Mouse (Mus musculus): ENCODE data around the gene Fstl5. TPM values are rescaled to one million over a fixed set of nuclear protein-coding genes. Genes with fewer than 3 reads are reported as not detected.

Fstl5 gene
- total RNA-seq, 2 experiments from 2014 or later = 20.5 to 24.6 TPM

DNA sequence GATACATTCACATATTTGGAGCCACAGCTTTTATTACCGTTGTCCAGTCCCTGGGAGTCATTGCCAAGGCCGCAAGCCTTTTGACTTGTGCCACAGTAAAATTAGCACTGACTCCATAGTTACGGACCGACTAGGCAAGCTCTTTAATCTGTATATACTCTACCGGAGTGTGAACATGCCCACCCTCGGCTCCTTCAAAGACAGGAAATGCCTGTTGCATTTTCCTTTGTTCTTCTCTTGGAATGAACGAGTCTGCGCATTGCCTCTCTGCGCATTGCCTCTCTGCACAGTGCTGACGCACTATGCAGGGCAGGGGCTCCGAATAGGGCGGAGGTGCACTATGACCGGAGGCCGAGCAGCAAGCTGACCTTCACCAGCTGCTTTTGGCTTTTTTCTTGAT lies 434.7 kb downstream of the Fstl5 start:
- no peak for DNase-seq

DNA sequence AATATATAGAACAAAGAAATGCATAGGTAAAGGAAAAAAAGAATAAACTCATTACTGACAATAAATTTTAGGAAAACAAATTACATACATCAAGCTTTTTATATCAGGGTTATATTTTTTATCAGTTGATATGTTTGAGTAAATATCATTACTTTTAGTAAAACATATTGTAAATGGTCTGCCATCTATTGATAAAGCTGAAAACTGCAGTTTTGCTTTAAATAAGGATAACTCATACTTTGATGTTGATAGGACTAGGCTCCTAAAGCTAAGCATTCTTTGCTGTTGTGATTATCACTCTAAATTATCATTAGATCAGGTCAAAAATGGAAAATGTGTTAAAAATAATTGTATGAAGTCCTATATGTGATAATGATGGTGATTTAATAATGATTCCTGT lies 493.3 kb downstream of the Fstl5 start:
- DNase-seq = no peak

DNA sequence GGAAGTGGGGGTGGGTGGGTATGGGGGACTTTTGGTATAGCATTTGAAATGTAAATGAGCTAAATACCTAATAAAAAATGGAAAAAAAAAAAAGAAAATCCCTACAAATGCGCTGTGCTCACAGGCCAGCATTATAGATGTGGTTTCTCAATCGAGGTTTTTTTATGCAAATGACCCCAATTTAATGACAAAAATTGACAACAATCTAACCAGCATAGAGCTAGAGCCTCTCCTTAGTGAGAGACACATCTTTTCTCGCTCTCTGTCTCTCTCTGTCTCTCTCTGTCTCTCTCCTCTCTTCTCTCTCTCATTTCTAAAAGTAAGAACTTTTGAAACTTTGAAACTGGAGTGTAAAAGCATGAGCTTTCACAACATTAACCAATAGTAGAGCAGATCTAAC lies 498.4 kb downstream of the Fstl5 start:
- DNase-seq = no peak

DNA sequence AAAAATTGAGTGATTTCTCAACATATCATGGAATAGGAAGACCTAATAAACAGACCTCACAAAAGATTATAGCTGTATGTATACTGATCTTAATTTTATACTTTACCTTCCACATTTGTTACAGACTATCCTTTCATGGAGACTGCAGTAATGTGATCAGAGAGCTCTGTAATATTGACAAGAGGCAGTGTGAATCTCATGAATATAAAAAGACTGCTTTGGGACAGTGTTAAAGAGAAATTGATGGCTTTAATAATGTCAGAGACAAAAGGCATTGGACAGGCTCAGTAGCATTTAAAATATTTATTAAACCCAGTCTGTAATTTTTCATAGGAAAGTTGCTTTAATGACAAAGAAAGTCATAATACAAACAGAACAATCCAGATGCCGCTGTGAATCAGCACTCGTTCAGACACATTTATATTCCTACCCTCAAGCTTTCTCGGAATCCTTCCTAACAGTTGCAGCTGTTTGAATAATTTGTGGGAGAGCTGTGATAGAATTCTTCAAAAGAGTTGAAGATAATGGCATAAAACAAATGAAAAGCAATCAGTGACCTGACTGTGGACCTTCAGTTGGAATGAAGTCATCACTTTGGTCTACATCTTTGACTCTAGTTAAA lies 499.0 kb downstream of the Fstl5 start:
- DNase-seq = no peak

DNA sequence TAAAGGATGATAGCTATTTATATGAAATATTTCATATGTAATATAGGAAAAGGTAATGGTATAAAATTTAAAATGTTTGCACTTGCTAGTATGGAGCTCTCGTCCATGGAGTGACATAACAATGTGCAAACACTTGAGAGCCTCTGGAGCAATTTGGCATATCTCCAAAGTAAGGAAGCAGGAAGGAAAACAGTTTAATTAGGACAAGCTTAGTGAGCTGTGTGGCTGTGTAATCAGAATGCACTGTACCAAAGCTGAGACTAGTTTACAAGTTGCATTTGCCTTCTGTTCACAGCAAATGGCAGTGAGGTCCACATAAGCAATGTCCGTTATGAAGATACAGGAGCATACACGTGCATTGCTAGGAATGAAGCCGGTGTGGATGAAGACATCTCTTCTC lies 519.1 kb downstream of the Fstl5 start:
- no peak for DNase-seq

DNA sequence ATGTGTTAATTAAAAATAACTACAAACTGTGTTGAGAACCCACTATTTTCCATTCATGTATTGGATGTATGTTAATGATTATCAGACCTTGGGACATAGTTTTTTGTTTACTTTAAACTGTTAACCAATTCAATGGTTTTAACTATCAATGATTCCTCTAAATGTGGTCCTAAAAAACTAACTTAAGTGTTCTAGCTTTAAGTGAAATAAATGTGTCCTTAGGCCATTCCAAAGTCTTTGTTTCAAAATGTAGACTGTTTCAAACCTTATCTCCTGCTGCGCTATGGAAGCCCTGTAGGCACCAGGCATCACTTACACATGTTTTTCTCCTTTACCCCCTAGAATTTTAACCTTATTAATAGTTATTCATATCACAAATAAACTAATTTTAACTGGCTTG lies 546.0 kb downstream of the Fstl5 start:
- DNase-seq = no peak

DNA sequence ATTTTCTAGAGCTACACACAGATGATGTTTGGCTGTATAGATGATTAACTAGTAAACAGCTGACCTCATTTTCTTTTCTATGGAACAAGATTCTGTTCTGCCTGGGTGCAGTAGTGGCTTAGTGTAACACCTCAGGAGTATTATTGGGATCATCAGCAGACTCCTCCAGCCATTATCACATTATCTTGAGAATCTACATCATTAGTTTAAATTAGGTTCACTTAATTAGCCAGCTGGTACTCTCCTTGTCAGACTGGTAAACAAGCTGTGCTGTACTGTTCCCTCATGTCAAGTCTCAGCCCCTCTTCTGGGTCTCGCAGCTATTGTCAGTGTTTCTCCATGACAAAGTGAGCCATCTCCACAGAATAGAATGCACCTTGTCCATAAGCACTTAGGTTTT lies 580.2 kb downstream of the Fstl5 start:
- DNase-seq = no peak

DNA sequence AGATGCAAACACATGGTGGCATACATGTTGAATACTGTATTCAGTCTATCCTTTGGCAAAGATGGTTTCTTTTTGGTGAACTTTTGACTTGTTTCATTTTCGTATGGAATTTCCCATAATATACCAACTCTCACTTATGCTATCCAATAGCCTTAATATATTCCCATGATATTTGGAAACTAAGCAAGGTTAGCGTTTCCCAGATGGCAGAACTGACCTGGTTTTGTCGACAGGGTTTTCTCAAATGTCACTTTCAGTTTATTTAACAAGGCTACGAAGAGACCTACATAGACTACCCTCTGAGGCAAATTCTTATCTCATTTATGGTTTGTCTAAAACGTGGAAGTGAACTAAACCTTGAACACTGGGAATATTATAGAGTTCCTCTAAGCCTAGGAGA lies 596.8 kb downstream of the Fstl5 start:
- DNase-seq = no peak

DNA sequence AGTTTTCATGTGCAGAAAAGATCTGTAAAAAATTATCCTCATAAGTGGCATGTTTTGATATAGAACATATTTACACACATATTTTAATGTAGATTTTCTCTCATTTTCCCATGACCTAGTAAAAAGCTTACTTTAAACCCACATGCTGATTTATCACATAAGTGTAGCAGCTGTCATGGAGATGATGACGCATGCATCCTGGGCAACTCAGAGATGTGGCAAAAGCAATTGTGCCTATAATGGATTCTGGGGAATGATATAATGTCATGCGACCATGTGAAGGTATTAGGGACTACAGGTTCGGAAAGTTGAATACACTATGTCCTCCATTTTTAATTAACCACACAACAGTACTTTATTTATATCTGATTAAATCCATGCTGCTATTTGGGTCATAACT lies 601.9 kb downstream of the Fstl5 start:
- no peak for DNase-seq

DNA sequence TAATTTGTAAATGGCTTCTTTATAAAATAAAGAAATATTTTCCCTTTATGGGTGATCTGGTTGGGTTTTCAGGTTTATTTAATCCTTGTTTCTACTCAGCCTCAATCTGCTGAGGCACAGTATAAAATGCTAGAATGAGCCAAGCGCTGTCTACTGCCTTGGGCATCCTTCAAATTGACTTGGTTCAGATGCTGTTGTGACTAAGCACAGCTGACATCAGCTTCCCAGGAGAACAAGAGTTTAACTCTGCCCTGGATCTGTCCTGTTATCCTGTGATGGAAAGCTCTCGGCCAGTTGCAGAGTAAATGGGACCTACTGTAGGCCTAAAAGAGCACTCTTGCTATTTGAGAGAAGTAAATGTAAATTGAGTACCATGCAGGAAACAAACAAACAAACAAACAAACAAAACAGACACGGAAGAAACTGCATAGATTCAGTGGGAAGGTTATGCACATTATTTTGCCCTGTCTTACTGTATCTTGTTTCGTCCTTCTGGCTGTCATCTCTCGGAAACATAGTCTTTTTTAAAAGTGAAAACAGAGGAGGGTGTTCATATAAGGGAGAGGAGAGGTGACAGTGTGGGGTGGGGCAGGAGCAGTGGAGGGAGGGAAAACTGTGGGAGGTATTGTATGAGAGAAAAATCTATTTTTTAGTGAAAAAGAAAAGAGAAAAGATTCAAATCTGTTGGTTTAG lies 605.9 kb downstream of the Fstl5 start:
- no peak for DNase-seq

DNA sequence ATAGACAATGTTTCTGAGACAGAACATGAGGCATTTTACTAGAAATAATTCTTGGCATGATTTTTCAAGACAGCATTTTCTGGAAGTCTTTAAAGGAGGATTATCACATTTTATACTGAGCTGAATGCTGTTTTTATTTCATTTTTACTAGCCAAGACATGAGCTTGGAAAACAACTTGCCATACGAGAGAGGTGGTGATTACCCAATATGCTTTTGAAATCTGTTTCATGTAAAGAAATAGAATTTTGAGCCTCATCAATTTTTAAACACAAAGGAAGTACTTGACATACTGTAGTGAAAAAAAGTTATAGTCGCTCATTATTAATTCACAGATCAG lies 606.4 kb downstream of the Fstl5 start:
- DNase-seq = no peak

DNA sequence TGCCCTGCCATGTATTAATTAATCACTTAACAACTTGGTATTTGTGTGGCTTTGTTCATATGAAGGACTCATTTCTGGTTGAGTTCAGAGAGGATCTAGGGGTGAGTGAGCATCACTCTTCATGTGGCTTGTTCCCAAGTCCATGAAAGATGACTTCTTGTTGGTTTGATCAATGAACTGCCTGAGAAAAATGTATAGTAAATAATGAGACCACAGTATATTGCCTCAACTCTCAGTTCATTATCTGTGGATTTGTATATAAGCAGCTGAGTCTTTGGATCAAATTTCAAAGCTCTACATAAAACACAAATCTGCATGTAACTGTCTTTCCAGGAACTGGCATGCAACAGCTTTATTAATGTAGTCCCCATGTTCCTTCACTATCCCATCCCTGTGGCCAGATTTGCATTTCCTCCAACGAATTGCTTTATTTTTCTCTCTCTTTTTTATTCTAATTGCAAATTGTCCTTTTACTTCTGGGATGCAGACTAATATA lies 623.1 kb downstream of the Fstl5 start:
- no peak for DNase-seq

DNA sequence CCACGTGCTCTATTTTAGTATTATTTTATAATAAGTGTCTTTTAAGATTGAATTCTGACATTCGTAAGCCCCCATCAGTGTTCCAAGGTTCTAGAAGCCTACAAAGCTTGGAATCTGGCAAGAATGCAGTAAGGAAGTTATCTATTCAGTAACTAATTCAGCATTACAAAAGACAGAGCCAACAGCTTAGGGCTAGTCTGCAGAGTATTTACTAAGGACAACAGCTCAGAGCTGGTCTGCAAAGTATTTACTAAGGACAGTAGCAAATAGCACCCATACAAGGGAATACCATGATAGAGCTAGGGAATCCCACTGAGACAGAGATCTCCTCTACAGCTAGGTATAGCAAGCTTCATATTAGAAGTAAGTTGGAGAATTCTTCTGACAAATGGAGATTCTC lies 665.2 kb downstream of the Fstl5 start:
- no peak for DNase-seq

Other genes starting within 250 kb of the Fstl5 start
- 10 to 100 TPM; 23.5 to 28.5 TPM for gene Golim4, start 117.3 kb upstream of the Fstl5 start, total RNA-seq (2021)

Measured in layer of hippocampus, postnatal 36 days (tissue).